Mouse (Mus musculus) T-helper 1 cell (primary cell): ENCODE results near the gene Psmb10.
"Not testable (repeated sequence)": the region's sequence is repeated elsewhere in the genome, so short reads cannot be mapped to it uniquely, and the experiment has no call there.

Experiments used
- in situ Hi-C: fragments of 300-600 bp; cut with MboI, MseI; formaldehyde crosslinking; loops from one replicate; pipeline ENCODE4 v1.15.1; 2025; ENCODE audit warnings: high pct_unique_total_duplicates

Gene Psmb10

GRCm38 (mm10) chr8:105938306-105938669, at the start of gene Psmb10:
TSS of gene Psmb10 (minus strand) at chr8:105938444.
- in situ Hi-C loops: no loop called here

GRCm38 (mm10) chr8:105983406-105983805, 45.2 kb upstream of the Psmb10 start:
- in situ Hi-C loops: not testable (repeated sequence)

DNA sequence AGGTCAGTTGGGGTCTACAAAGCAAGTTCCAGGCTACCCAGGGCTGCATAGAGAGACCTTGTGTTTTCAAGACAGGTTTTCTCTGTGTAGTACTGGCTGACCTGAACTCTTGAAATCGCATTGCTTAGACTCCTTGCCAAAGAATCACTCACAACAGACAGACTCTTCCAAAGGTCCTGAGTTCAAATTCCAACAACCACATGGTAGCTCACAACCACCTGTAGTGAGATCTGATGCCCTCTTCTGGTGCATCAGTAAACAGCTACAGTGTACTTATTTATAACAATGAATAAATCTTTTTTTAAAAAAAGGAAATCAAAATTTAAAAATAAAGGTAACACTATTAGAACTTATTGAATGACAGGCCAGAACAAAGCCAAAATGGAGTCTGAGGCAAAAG, 42.9 kb upstream of the Psmb10 start:
- in situ Hi-C loops: no loop called here

GRCm38 (mm10) chr8:105979325-105979724, 41.1 kb upstream of the Psmb10 start, which contains the start of gene Dpep3:
TSS of gene Dpep3 (minus strand) at chr8:105979429.
- in situ Hi-C loops: no loop called here

- in situ Hi-C loops: no loop called here
These were observed 37.1 kb upstream of the Psmb10 start for GRCm38 (mm10) chr8:105975363-105975762.

DNA sequence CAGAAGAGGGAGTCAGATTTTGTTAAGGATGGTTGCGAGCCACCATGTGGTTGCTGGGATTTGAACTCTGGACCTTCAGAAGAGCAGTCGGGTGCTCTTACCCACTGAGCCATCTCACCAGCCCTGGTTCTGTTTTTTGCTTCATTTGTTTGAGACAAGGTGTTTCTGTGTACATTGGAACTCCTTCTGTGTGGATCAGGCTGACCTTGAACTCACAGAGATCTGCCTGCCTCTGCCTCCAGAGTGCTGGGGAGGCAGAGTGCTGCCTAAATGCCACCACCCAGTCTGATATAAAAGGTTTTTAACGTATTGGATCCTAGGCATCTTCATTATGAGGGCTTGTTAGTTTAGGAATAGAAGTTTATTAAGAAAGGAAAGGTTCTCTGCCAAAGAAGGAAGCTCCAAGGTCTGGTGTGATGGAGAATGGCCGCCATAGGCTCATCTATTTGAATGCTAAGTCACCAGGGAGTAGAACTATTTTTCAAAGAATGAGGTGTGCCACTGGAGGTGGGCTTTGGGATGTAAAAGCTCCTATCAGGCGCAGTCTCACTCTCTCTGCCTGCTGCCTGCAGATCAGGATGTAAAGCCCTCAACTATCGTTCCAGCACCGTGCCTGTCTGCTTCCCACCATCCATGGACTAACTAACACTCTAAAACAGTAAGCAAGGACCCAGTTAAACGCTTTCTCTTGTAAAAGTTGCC, 32.9 kb upstream of the Psmb10 start:
- in situ Hi-C loops: no loop called here

- in situ Hi-C loops: no loop called here
These were observed 31.1 kb upstream of the Psmb10 start for GRCm38 (mm10) chr8:105969367-105969766.

GRCm38 (mm10) chr8:105966692-105967311, 28.6 kb upstream of the Psmb10 start:
- in situ Hi-C loops: no loop called here

DNA sequence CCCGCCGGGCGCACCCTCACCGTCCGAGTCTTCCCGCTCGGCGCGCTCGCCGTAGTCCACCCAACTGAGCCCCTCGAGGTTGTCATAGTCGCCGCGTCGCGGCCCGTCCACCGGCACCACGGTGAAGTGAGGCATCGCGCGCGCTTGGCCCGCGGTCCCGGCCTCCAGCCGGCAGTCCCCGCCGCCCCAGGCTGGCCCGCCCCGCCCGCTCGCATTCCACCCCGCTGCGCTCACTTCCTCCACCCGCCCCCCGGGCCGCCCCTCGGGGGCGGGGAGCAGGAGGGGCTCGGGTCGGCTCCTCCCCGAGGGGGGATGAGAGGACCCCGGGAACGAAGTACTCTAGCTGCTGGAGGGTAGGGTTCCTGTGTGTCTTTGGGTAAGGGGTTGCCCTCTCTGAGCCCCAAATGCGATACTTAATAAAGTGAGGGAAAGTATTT, 27.7 kb upstream of the Psmb10 start, which contains the start of gene Slc12a4:
Gene Slc12a4 (minus strand): TSS at position 193 of the 437 bp plus-strand sequence.
- in situ Hi-C loops: no loop called here

- in situ Hi-C loops: no loop called here
These were observed 27.1 kb upstream of the Psmb10 start for GRCm38 (mm10) chr8:105965266-105965904.

DNA sequence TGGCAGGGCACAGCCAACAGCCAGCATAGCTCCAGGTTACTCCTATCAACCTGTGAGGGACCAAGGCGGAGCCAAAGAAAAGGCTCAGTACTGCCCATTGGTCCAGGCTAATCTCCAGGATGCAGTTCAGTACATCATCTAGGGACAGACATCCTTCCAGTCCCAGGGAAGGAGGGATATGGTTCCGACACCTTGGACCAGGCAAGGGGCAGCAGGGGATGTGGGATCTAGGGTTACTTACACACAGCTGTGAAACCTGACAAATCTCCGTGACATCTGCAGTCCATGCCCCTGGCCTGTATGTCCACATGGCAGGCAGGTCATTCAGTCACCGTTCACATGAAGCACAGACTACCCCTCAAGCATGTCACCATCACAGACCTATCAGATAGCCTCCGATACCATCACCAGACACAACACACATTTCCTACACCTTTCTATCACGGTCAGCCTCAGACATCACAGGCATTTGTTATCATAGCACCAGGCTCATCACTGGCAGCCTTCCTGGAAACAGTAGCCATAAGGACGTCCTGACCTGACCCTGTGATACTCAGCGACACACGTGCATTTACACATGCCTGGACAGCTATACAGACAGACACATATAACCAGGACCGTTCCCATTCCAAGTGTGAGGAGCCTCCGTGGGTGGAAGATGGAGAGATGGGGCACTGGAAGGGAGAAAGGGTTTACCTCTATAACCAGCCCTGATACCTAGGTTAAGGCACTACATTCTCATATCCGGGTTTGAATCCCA, 26.4 kb upstream of the Psmb10 start:
- in situ Hi-C loops: no loop called here

DNA sequence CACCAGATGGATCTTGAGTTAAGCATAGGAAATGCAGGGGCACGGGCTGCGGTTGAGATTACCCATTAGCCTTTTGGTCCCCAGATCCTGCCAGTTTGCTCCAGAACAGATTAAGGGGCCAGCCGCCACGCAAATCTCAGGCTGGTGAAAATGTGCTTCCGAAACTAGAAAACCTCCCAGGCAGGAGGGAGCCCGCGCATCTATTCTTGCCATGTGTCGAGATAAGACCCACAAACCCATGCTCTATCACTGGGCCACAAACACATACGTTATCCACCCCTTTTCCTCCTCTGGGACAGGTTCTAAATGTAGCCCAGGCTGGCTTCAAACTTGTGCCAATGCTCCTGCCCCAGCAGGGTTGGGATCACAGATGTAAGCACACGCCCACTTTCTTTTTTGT, 23.3 kb upstream of the Psmb10 start:
- in situ Hi-C loops: no loop called here

DNA sequence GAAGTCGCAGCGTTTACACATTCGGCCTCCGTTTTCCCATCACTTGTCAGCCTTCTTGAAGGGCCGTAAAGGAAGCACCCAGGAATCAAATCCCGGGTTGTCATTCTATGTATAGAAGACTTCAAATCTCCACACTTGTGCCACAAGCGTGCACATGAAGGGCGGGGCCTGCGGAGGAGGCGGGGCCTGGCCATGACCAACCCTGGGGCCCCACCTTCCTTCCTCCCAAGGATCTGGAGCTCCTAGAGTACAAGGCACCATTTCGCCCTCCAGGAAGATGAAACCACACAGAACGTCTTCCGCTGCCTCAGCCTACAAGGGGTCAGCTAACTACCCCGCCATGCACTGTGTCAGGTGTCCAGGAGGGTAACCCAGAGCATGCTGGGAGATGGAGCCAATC, 22.9 kb upstream of the Psmb10 start:
- in situ Hi-C loops: no loop called here

DNA sequence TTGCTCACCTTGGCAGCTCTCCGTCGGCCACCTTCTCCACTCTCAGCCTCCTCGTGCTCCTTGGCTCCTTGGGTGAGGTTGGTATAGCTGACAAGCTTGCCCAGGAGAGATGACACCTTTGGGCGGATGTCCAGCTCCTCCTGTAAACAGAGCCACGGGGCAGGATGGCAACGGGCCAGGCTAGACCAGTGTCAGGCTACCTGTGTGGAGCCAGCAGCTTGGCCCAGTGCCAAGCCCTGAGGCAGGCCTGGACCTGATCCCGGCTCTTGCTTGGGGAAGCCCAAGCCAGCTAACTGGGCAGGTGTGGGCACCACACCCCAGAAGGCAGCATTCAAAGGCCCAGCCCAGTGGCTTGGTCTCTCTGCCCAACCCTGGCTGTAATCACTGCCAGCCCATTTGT, 21.1 kb upstream of the Psmb10 start:
- in situ Hi-C loops: no loop called here

DNA sequence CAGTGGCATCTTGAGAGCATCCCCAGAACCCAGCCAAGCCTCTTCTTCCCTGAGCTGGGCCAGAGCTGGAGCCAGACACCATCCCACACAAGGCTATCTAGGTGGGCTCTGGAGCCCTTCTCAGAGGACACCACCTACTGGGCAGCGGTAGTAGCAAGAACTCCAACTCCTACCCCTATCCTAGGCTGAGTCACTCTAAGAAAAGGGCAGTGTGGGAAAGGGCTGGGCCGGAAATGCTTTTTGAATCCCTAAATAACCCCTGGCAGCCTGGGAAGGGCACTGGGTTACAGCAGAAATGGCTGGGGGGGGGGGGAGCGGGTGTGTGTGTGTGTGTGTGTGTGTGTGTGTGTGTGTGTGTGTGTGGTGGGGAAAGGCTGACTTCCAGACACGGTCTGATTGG, 19.6 kb upstream of the Psmb10 start:
- in situ Hi-C loops: no loop called here

DNA sequence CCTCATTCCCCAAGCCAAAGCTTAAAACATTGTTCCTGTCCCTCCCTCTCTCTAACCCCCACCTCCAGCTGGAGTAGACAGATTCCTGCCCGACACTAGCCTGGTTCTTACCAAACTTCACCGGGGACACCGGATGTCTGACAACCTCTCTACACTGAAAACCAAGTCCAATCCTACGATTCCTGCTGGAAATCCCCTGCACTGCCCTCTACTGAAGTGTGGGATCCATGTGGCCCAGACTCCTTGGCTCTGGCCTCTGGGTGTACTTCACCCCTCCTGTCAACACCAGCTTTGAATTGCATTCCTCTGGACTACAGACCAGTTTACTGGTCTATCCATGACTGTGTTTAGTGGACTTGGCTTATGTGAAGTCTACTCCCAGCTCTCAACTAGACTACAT, 18.3 kb upstream of the Psmb10 start:
- in situ Hi-C loops: no loop called here

- in situ Hi-C loops: no loop called here
These were observed 12.9 kb upstream of the Psmb10 start for GRCm38 (mm10) chr8:105951057-105951659.

GRCm38 (mm10) chr8:105949350-105949749, 11.1 kb upstream of the Psmb10 start:
- in situ Hi-C loops: no loop called here

- in situ Hi-C loops: no loop called here
These were observed 5.1 kb upstream of the Psmb10 start, which contains the start of gene Lcat for GRCm38 (mm10) chr8:105943321-105943739. TSS of gene Lcat (minus strand) at chr8:105943382.

GRCm38 (mm10) chr8:105942542-105942941, 4.3 kb upstream of the Psmb10 start:
- in situ Hi-C loops: no loop called here

GRCm38 (mm10) chr8:105942026-105942425, 3.8 kb upstream of the Psmb10 start:
- in situ Hi-C loops: no loop called here
